Mouse (Mus musculus): Measurements from ENCODE around the gene Msl3l2.

Gene Msl3l2

DNA sequence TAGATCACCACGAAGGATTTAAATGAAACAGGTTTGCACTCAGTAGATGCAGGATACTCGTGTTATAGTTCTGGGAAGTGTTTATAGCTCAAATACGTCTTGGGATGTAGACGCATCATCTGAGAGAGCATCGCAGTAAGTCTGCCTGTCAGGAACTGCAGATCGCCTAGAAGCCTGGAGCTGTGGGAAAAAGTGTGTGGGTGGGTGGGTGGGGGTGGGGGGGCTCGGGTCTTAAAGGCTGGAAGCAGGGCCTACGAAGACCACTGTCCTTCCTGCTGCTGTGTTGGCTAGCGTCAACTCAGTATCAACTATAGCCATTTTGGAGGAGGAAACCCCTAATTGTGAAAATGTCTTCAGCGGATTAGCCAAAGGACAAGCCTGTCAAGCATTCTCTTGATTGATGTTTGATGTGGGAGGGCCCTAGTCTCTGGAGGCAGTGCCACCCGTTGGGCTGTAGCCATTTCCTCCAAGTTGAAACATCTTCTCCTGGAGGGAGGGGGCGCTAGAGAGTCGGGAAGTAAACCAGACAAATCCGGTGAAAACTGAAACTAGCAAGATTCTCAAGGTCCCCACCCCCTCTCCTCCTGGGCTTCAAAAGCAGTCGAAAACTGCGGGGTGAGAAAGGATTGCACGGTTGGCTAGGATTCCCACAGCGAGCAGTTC lies at the start of gene Msl3l2:
TSS of gene Msl3l2 (plus strand) at position 585 of the 663 bp plus-strand sequence.
- DNase-seq: peak; percentile 94

DNA sequence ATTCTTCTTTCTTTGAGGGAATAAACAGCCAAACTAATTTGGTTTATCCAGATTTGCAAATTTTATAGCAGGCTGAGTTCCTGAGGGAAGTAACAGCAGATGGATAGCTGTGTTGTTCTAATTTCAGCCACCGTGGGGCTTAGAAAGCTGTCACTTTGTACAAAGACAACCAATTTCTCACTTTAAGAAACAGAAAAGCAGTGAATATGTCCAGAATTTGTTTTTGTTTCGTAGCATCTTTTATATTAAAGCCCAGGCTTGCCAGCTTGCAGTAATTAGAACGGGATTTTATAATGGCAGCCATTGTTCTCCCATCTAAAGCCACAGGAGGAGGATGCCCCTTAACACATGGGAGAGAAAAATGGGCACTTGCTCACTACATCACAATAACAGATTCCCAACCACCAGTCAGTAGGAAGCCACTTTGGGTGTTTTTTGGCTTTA lies 47.7 kb upstream of the Msl3l2 start:
- peak; percentile 45 for DNase-seq

DNA sequence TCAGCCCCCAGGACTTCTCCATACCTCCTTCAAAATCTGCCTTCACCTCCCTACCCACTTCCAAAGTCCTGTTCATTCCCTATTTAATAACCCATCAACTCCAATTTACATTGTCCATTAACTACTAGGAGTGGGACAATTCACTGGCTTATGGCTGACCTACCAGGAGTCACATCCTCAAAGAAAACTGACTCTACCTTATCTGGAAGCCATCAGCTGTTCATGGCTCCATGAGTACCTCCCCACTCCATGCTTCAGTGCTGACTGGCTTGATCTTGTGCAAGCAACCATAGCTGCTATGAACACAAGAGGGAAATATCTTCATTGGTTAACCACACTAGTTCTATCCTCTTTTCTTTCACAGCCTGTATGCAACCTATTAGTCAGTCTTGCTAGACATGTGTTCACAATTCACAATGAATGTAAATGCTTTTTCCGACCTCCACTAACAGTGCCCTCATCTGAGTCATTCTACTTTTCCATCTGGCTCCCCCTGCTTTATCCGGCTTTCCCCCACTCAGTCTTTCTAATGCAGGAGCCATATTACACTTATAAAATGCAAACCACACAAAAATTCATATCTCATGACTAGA lies 45.4 kb upstream of the Msl3l2 start:
- DNase-seq: no peak

DNA sequence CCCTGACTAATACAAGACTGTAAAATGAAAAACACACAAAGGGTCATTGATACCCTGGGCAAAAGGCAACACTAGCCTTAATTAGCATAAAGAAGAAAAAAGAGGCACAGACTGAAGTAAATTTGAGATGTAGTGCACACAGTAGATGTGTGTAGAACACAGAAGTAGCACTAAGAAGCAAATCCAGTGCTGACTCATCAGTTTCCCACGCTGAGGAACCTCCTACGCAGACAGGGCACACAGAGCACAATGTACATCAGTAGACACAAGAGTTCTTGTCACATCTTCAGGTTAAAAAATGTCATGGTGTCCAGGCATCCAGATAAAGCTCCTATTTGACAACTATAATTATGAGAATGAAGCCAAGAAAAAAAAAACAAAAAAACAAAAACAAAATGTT lies 44.0 kb upstream of the Msl3l2 start:
- DNase-seq: no peak

DNA sequence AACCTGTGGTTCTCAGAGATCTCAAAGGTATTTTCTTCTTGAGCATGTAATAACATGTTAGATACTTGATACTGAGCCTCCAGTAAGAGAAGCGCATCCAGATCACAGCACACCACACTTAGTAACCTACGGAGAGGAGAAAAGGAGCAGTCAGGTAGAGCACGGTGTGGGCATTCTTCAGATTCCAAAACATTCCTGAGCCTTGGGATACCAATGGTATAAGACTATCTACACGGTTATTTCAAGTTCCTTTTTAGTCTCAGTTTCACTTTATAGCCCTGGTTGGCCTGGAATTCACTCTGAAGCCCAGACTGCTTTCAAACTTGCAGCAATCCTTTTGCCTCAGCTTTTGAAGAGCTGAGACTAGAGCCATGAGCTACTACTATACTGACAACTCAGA lies 17.0 kb upstream of the Msl3l2 start:
- no peak for DNase-seq

DNA sequence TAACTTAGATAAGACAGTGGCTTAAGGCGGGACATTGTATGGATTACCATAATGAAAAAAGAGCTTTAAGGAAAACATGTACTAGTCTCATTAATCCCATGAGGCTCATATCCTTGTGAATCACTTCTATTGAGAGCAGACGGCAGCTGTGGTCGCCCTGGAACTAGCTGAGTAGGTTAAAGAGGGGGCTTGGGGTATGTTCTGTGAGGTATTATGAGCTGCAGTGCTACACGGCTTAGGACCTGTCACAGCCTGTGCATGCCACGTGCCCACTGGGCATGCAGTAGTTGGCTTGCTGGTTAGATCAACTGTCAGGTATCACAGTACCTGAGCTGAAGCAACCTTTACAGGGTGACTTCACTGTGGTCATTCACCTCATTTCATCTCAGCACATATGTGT lies 12.1 kb upstream of the Msl3l2 start:
- DNase-seq: no peak

GRCm38 (mm10) chr10:56096757-56097156 lies 10.0 kb upstream of the Msl3l2 start:
- no peak for DNase-seq

DNA sequence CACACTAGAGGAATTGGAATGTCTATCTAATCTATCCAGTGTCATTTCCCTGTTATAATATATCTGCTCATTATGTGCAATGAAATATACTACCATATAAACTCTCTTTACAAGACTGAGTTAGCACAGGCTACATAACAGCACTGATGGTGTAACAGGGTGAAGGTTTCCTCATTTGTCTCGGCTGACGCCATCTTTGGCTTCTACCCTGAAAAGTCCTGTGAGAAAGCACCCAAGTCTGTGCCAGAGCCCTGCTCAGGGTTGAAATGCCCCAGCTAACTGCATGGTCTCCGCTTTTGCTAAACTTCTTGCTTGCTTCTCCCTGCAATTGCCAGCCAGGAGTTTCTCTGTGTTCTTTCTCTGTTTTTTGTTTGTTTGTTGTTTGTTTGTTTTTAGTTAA lies 7.6 kb upstream of the Msl3l2 start:
- no peak for DNase-seq

DNA sequence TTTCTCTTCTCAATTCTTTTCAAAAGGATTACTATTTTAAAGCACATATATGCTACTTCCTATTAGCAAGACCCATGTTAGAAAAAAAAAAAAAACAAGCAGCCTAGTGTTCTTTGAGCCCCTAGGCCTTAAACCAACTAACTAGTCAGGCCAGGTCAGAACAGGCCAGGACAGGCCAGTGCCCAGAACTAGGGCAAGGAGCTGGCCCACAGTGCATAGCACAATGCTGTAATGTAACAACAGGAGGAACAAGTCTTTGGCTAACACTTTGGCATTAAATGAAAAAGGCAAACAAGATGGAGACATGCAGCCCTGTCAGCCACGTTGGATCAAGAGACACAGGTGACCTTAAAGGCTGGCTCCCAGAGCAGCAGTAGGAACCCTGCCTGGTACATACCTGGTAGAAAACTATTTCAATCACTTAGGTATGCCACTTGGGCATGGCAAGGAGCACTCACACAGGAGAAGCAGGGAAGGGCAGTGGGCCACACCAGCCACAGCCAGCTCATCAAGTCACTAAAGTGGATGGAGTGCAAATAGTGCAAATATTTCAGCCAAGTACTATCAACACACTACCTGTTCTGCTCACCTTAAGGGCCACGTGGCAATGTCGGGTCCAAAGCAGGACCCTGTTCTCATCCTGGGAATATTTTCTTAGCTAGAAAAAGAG lies 6.9 kb upstream of the Msl3l2 start:
- no peak for DNase-seq

DNA sequence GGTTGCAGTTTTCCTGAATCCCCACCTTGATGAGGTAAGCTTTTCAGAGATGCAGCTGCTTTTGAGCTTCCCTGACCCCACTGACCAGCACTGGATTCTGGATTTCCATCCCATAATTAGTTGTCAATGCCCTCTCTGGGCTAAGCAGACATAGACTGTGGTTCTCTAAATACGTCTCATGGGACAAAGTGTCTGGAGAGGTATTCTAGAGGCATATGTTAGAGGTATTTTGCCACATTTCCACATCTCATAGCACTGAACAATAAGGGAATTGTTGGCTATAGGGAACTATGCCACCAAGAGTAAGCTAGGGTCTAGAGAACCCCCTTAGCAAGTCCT lies 248 bp downstream of the Msl3l2 start:
- no peak for DNase-seq

- peak; percentile 71 for DNase-seq
Observed at GRCm38 (mm10) chr10:56114951-56115635, 8.4 kb downstream of the Msl3l2 start.

DNA sequence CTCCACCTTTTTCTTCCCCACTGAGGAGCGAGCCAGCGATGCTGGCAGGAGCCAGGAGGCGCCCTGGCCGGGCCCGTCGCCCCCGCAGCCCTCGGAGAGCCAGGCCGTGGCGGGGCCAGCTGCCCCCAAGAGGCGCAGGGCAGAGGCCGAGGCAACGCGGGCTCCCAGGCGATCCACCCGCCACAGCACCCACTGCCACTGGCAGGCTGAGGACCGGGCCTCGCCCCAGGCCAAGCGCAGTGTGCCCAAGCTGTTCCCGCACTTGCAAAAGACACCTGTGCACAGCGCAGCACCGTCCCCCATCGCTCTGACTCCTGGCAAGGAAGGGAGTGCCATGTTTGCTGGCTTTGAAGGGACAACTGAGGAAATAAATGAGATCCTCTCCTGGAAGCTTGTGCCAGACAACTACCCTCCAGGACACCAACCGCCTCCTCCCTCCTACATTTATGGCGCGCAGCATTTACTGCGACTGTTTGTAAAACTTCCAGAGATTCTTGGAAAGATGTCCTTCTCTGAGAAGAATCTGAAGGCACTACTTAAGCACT lies 9.0 kb downstream of the Msl3l2 start:
- DNase-seq: peak; percentile 25

- DNase-seq: no peak
Observed at GRCm38 (mm10) chr10:56126972-56127371, 20.3 kb downstream of the Msl3l2 start.

DNA sequence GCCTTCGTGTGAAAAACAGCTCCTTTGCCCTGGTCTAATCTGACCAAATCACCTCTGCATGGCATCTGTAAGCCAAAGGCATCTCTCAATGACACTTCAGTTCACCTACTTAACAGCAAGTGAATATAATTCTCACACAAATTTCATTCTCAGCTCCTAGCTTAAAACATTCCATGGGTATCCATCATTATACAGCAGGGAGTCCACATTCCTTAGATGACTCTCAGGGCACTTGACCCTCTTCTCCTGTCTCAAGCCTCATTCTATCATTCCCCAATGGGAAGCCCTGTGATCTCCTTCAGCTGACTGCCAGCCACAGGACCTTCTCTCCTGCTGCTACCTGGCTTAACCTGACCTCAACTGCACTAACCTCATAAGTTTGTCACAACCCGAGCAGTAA lies 22.9 kb downstream of the Msl3l2 start:
- no peak for DNase-seq

- no peak for DNase-seq
Observed at GRCm38 (mm10) chr10:56137191-56137590, 30.5 kb downstream of the Msl3l2 start.

DNA sequence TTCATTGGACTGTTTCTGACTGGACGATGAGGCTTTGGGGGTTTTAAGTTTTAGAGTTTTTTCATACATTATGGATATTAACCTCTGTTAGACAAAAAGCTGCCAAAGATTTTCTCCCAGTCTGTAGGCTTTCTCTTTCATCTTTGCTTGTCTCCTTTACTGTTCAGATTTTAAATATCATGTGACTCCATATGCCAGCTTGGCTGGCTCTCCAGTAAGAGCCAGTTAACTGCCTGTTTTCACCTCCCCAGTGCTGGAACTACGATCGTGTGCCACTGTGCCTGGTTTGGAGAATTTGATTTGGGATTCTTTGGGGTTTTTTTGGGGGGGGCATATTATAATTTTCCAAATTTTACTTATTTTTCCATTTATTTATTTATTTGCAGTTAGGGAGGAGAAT lies 42.2 kb downstream of the Msl3l2 start:
- no peak for DNase-seq

GRCm38 (mm10) chr10:56156956-56157355 lies 50.2 kb downstream of the Msl3l2 start:
- DNase-seq: no peak

DNA sequence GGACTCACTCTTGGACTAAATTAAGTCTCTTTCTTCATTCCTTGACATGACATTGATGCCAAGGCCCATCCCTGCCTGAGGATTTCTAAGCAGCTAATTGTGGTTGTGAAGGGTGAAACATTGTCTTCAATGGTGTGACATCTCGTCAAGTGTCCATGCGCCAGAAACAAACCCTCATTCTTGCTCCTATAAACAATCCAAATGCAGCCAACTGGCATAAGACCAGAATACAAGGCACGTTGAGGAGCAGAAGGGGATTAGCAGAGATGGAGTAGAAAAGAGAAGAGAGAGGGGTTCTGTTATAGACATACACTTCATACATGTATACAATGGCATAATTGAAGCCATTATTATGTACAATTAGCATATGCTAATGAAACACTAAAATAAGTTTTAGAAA lies 51.5 kb downstream of the Msl3l2 start:
- no peak for DNase-seq

DNA sequence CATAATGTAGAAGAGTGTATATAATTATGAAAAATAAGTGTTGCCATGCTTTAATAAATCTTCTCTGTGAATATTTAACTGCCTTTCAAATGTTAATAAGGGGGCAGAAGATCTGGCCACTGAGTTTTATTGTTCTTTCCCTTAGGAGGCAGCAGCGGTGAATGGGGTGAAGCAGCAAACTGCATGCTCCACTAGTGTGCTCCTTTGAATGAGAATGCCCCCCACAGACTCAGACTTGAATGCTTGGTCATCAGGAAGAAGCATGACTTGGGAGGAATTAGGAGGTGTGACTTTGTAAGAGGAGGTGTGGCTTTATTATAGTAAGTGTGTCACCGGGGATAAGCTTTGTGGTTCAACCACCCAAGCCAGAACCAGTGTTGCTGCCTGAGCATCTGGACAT lies 52.0 kb downstream of the Msl3l2 start:
- no peak for DNase-seq

GRCm38 (mm10) chr10:56164411-56164810 lies 57.7 kb downstream of the Msl3l2 start:
- no peak for DNase-seq

DNA sequence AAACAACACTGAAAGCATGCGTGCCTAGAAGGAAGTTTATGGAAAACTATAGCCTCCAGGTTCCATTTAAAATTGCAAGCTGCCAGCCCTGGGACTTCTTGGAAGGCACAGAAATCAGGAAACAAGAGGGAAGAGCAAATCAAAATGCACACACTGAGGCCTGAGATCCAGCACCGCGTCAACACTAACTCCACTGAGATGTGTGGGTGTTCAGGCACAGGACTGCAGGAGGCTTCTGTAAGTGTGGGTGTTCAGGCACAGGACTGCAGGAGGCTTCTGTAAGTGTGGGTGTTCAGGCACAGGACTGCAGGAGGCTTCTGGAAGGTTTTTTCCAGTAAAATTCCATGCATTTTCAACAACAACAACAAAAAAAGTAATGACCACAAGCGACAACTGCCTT lies 59.0 kb downstream of the Msl3l2 start:
- peak; percentile 34 for DNase-seq
